Comparison of ENCODE assay signal across 1 mouse cellular context in genomic region chr2:163418841-163419345, GRCm38 (mm10).
TF ChIP-seq lines count a peak whose summit lies in the region.

No protein-coding gene starts in this region.

TF ChIP-seq in ES-E14, 5 proteins besides CTCF, POLR2A, EP300 and RAD21:
- TF ChIP-seq CHD2 (IDR thresholded peaks at IDR 0.05; ENCODE audit: low read depth, low read length) (no peak), MAFK (IDR thresholded peaks at IDR 0.05; ENCODE audit: insufficient read depth, low read depth, low read length) (no peak), ZC3H11A (IDR thresholded peaks at IDR 0.05; ENCODE audit: borderline replicate concordance, low read depth, low read length) (no peak), HCFC1 (IDR thresholded peaks at IDR 0.05; ENCODE audit: borderline replicate concordance, insufficient read depth, low read length) (peak; percentile 22; the same call in 1 of the 2 replicates)
